Mouse (Mus musculus) hindbrain, embryonic 10.5 days (tissue): ENCODE data around the gene Cbr3. TPM values are rescaled to one million over a fixed set of nuclear protein-coding genes. Genes with fewer than 3 reads are reported as not detected.

Experiments used
- polyA plus RNA-seq: library from polyadenylated mRNA; unstranded; fragments of >200 nt; fragmentation: Nextera tagmentation; extraction: Ambion mirVana; gene quantifications from 2 replicates; pipeline ENCODE4 v1.2.1, GENCODE M21; 2016

Gene Cbr3
- polyA plus RNA-seq, 1 experiment from 2014 or later: 1.5 TPM

Other genes starting within 250 kb of the Cbr3 start
- gene Setd4, start 79.2 kb upstream of the Cbr3 start, polyA plus RNA-seq: 11.4 and 14.3 TPM in 2 replicates
- 85.4 and 103 TPM in 2 replicates for gene Cbr1, start 77.4 kb upstream of the Cbr3 start, polyA plus RNA-seq
- not detected in 2 replicates for gene Gm5678, start 55.1 kb upstream of the Cbr3 start, polyA plus RNA-seq
- gene Dop1b, start 28.7 kb downstream of the Cbr3 start, polyA plus RNA-seq: 12.0 and 20.2 TPM in 2 replicates
- 24.7 and 29.2 TPM in 2 replicates for gene Morc3, start 148.9 kb downstream of the Cbr3 start, polyA plus RNA-seq
- 109 and 132 TPM in 2 replicates for gene Chaf1b, start 200.7 kb downstream of the Cbr3 start, polyA plus RNA-seq